Mouse (Mus musculus) heart, postnatal 0 days (tissue): Measurements from ENCODE around the gene Dkc1. TPM values are rescaled to one million over a fixed set of nuclear protein-coding genes. Genes with fewer than 3 reads are reported as not detected.
A peak's percentile ranks its signal among the peaks of the same experiment; 100 is the strongest.
"Not testable (repeated sequence)": the region's sequence is repeated elsewhere in the genome, so short reads cannot be mapped to it uniquely, and the experiment has no call there.

Source experiments
- ATAC-seq: fragments of 200-750 bp; cut with Nextera tagmentation; 2 replicates; pipeline ENCODE4 v1.8.0; 2017; ENCODE audit warnings: low read depth, moderate number of reproducible peaks, moderate library complexity; ENCODE audit not compliant: insufficient read depth
- DNase-seq: peaks from one replicate; pipeline ENCODE4 v3.0.0-alpha.2; 2016; ENCODE audit warnings: low spot score
- H3K27ac ChIP-seq: fragments of 300-500 bp; sonication (generic); 2 replicates; pipeline ENCODE4 v1.5.1; 2014; ENCODE audit warnings: low read depth, mild to moderate bottlenecking
- H3K27me3 ChIP-seq: fragments of 300-500 bp; sonication (generic); 2 replicates; pipeline ENCODE4 v1.6.1; 2014; ENCODE audit warnings: low read length, mixed read lengths; ENCODE audit not compliant: control insufficient read depth, insufficient read depth
- H3K36me3 ChIP-seq: fragments of 300-500 bp; sonication (generic); replicated peaks from 2 replicates; pipeline ENCODE4 v1.6.1; 2014; ENCODE audit warnings: low read length, mixed read lengths; ENCODE audit not compliant: control insufficient read depth, insufficient read depth
- H3K4me1 ChIP-seq: fragments of 300-500 bp; sonication (generic); 2 replicates; pipeline ENCODE4 v1.6.1; 2014; ENCODE audit warnings: antibody characterized with exemption; ENCODE audit not compliant: control insufficient read depth, insufficient read depth
- H3K4me2 ChIP-seq: fragments of 300-500 bp; sonication (generic); 2 replicates; pipeline ENCODE4 v1.6.1; 2014; ENCODE audit warnings: low read depth, mild to moderate bottlenecking, low read length, moderate library complexity
- H3K4me3 ChIP-seq: fragments of 300-500 bp; sonication (generic); 2 replicates; pipeline ENCODE4 v1.5.1; 2014; ENCODE audit warnings: low read depth, low read length
- H3K9ac ChIP-seq: fragments of 300-500 bp; sonication (generic); replicated peaks from 2 replicates; pipeline ENCODE4 v1.6.1; 2014; ENCODE audit warnings: low read depth, low read length, mixed read lengths
- H3K9me3 ChIP-seq: fragments of 300-500 bp; sonication (generic); replicated peaks from 2 replicates; pipeline ENCODE4 v1.6.1; 2016; ENCODE audit warnings: low read length; ENCODE audit not compliant: control insufficient read depth
- CTCF ChIP-seq: IDR thresholded peaks from 2 replicates; pipeline ENCODE4 v1.5.1; 2016; ENCODE audit warnings: antibody characterized with exemption, control low read depth, low read depth
- EP300 ChIP-seq: IDR thresholded peaks from 2 replicates; pipeline ENCODE4 v1.6.1; 2016; ENCODE audit warnings: antibody characterized with exemption, low read depth
- WGBS: fragments of 180-500 bp; shearing (Covaris S2); extraction: QIAGEN DNeasy Blood & Tissue Kit; methylation state at CpG from one replicate; pipeline ENCODE4 v1.1.7; 2014; 5-methylcytosine and 5-hydroxymethylcytosine counted together
- polyA plus RNA-seq: library from polyadenylated mRNA; unstranded; fragments of >200 nt; fragmentation: Nextera tagmentation; extraction: Ambion mirVana; gene quantifications from 2 replicates; pipeline ENCODE4 v1.2.1, GENCODE M21; 2015
- total RNA-seq: library from RNA; depleted of rRNA; stranded (reverse); fragments of >200 nt; gene quantifications from 2 replicates; pipeline ENCODE4 v1.2.3, GENCODE M21; 2014; ENCODE audit warnings: low replicate concordance

Dkc1 gene
- total and polyA plus RNA-seq, 2 experiments from 2014 or later = 10.5 to 44.8 TPM

GRCm38 (mm10) chrX:75130467-75131160 is 35.0 kb downstream of the Dkc1 start, which contains the start of gene Mpp1:
Gene Mpp1 (minus strand): TSS chrX:75131016.
- Histone ChIP-seq H3K4me3 (peak within 1 kb of the TSS; percentile 65), H3K9ac (peak within 1 kb of the TSS; percentile 67), H3K27ac (peak within 1 kb of the TSS; percentile 55), H3K36me3 (0 out of 2 replicates have a peak, but pooled peaks cover under 1% of the 10 kb centered on the region), H3K4me1 (no peaks in the 10 kb centered on the region), H3K4me2 (peak within 1 kb of the TSS; percentile 68), H3K9me3 (no peaks in the 10 kb centered on the region), H3K27me3 (no peaks in the 10 kb centered on the region)
- DNase-seq (peak; percentile 74), ATAC-seq (peak; percentile 96)
- 12% methylated on average over 34 of the region's 36 CpGs for WGBS
- TF ChIP-seq EP300 (no peak), CTCF (no peak)

- no peak for ATAC-seq
These were observed 41.3 kb downstream of the Dkc1 start for GRCm38 (mm10) chrX:75136938-75137337.

GRCm38 (mm10) chrX:75137729-75138128 is 42.1 kb downstream of the Dkc1 start:
- H3K4me3 ChIP-seq = no peak overlapping the region
- ATAC-seq = no peak
- H3K9ac ChIP-seq = no peak overlapping the region
- no peak overlapping the region for H3K27ac ChIP-seq
- no peaks in the 10 kb centered on the region for H3K4me1 ChIP-seq
- H3K36me3 ChIP-seq = no peaks in the 10 kb centered on the region
- no peak overlapping the region for H3K4me2 ChIP-seq
- TF ChIP-seq EP300 = no peak
- no peak for TF ChIP-seq CTCF
- H3K27me3 ChIP-seq = no peaks in the 10 kb centered on the region
- WGBS = 77% methylated on average over 2 of the region's 2 CpGs
- no peaks in the 10 kb centered on the region for H3K9me3 ChIP-seq
- no peak for DNase-seq

More at GRCm38 (mm10) chrX:75136938-75137337, 41.3 kb downstream of the Dkc1 start:
- no peaks in the 10 kb centered on the region for H3K4me1 ChIP-seq
- DNase-seq = no peak
- no peak overlapping the region for H3K27ac ChIP-seq
- H3K9me3 ChIP-seq = no peaks in the 10 kb centered on the region
- no peak overlapping the region for H3K4me2 ChIP-seq
- TF ChIP-seq EP300 (no peak), CTCF (no peak)
- no peaks in the 10 kb centered on the region for H3K27me3 ChIP-seq
- H3K9ac ChIP-seq = no peak overlapping the region
- H3K4me3 ChIP-seq = no peak overlapping the region
- H3K36me3 ChIP-seq = no peaks in the 10 kb centered on the region

- Histone ChIP-seq H3K4me1 (no peaks in the 10 kb centered on the region), H3K36me3 (no peaks in the 10 kb centered on the region), H3K4me3 (no peak overlapping the region), H3K27me3 (no peaks in the 10 kb centered on the region), H3K27ac (no peak overlapping the region), H3K4me2 (no peak overlapping the region), H3K9ac (no peak overlapping the region), H3K9me3 (no peaks in the 10 kb centered on the region)
- no peak for ATAC-seq
- 79% methylated on average over 2 of the region's 2 CpGs for WGBS
- no peak for DNase-seq
- TF ChIP-seq EP300 (no peak), CTCF (no peak)
These were observed 42.5 kb downstream of the Dkc1 start for GRCm38 (mm10) chrX:75138182-75138581.

GRCm38 (mm10) chrX:75143124-75143555 is 47.5 kb downstream of the Dkc1 start:
- H3K9ac ChIP-seq = 0 out of 2 replicates have a peak overlapping the region, but pooled peaks have one; percentile 26

GRCm38 (mm10) chrX:75148414-75148813 is 52.8 kb downstream of the Dkc1 start:
- Histone ChIP-seq H3K4me1 (no peaks in the 10 kb centered on the region), H3K9ac (no peak overlapping the region), H3K36me3 (no peaks in the 10 kb centered on the region), H3K27ac (no peak overlapping the region), H3K4me3 (no peak overlapping the region), H3K9me3 (no peaks in the 10 kb centered on the region), H3K27me3 (no peaks in the 10 kb centered on the region), H3K4me2 (no peak overlapping the region)
- WGBS = 70% methylated on average over 4 of the region's 4 CpGs
- no peak for TF ChIP-seq CTCF
- no peak for TF ChIP-seq EP300
- DNase-seq (no peak), ATAC-seq (no peak)

More at GRCm38 (mm10) chrX:75143124-75143555, 47.5 kb downstream of the Dkc1 start:
- not testable (repeated sequence) for H3K9me3 ChIP-seq, H3K27ac ChIP-seq, H3K4me1 ChIP-seq, DNase-seq, ATAC-seq, H3K27me3 ChIP-seq, H3K36me3 ChIP-seq
- WGBS = 30% methylated on average over 19 of the region's 42 CpGs
- peak overlapping the region; percentile 38 for H3K4me3 ChIP-seq
- peak overlapping the region; percentile 61 for H3K4me2 ChIP-seq
